Mouse (Mus musculus) large intestine, adult 2 months (tissue): ENCODE results near the gene Rpl37a. TPM values are rescaled to one million over a fixed set of nuclear protein-coding genes. Genes with fewer than 3 reads are reported as not detected.

Source experiments
- DNase-seq: peaks from one replicate; pipeline ENCODE4 v3.0.0-alpha.2; 2012; ENCODE audit warnings: low read depth, low spot score
- WGBS: fragments of 180-500 bp; shearing (Covaris S2); methylation state at CpG from one replicate; pipeline ENCODE4 v1.1.7; 2018; 5-methylcytosine and 5-hydroxymethylcytosine counted together
- polyA plus RNA-seq: library from polyadenylated mRNA; depleted of rRNA; stranded (reverse); fragments of >200 nt; gene quantifications from 2 replicates; pipeline ENCODE4 v1.2.3, GENCODE M21; 2012; rRNA removed

The Rpl37a gene
- 768 and 778 TPM in 2 replicates for polyA plus RNA-seq

- WGBS, result 3% methylated on average over 68 of the region's 68 CpGs
- peak; percentile 89 for DNase-seq
Measured at GRCm38 (mm10) chr1:72710753-72711653, at the start of gene Rpl37a. Gene Rpl37a (plus strand): TSS chr1:72711290.

GRCm38 (mm10) chr1:72673070-72673469, 38.0 kb upstream of the Rpl37a start:
- WGBS, result 48% methylated on average over 3 of the region's 3 CpGs
- no peak for DNase-seq

- WGBS, result 50% methylated on average over 3 of the region's 3 CpGs
- no peak for DNase-seq
Measured at GRCm38 (mm10) chr1:72696256-72696655, 14.8 kb upstream of the Rpl37a start.

DNA sequence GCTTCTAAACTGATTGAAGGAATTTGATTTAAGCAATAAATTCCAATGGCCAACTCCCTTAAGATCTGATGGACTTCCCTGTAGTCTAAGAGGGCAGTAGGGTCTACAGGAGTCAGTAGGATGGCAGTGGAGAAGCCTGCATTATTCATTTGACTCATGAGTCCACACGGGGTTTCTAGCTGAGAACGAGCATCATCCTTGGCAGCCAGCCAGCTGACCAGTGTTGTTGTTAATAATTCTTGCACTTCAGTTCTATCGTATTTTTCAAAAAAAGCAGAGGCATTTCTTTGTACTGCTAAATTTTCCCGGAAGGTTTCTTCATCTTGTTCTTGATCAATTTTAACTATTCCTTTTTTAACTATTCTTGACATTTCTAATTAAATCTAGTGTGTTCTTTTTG, 12.4 kb upstream of the Rpl37a start:
- DNase-seq, result no peak
- WGBS, result 42% methylated on average over 4 of the region's 4 CpGs

DNA sequence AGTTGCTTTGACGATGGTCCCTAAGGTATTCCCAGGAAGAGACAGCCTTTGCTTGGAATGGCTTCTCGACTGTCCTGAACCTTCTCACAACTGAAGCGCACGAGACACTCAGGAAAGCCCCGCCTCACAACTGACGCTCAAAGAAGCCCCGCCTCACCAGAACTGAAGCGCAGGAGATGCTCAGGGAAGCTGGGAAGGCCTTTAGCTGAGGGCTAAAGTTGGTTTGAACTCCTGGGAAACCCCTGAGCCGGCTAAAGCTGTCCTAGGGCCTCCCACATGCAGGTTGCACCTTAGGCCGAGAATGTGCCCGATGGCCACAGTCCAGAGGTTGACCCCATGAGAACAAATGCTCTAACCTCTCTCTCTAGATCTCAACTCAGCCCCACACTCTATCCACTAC, 10.6 kb upstream of the Rpl37a start, which contains the start of gene Ankar:
TSS of gene Ankar (minus strand) at position 101 of the 400 bp plus-strand sequence.
- WGBS, result 80% methylated on average over 11 of the region's 11 CpGs
- DNase-seq, result no peak

- WGBS, result 41% methylated on average over 4 of the region's 4 CpGs
- DNase-seq, result no peak
Measured at GRCm38 (mm10) chr1:72707525-72707924, 3.6 kb upstream of the Rpl37a start.

DNA sequence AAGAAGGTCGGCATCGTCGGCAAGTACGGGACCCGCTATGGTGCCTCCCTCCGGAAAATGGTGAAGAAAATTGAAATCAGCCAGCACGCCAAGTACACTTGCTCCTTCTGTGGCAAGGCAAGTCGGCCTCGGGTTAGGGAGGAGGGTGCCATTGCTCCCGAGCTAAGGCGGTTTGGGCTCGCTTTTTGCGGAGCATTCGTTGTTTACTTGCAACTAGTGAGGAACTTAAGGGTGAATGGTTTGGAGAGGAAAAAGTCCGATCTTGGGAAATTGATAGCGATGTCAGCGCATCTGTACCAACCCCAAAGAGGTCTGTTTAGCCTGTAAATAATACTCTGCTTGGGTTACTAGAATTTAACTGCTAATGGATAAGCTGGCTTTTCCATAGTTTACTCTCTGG, 594 bp downstream of the Rpl37a start:
- DNase-seq, result no peak
- WGBS, result under 1% methylated on average over 17 of the region's 17 CpGs

DNA sequence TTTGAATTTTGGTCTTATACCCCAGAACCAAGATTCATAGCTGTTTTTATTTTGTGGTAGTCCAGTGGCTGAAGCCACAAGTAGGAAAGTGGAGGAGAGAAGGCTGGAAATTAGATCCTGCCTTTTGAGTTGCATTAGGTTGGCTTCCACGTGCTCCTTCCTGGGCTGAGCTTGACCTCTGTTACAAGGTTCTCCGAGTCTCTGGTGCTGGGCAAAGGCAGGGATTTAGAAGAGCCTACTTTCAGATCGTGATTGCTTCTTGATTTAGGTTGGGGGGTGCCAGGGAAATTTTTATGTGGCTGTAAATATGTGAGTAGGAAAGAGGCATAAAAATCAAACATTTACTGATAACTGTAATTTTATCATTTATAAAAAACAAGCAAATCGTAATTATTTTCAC, 3.5 kb downstream of the Rpl37a start:
- WGBS, result 59% methylated on average over 4 of the region's 4 CpGs
- no peak for DNase-seq

GRCm38 (mm10) chr1:72715065-72715464, 4.0 kb downstream of the Rpl37a start:
- no peak for DNase-seq
- 95% methylated on average over 1 of the region's 1 CpGs for WGBS

GRCm38 (mm10) chr1:72715593-72716361, 4.7 kb downstream of the Rpl37a start:
- WGBS, result 74% methylated on average over 3 of the region's 3 CpGs
- DNase-seq, result no peak

DNA sequence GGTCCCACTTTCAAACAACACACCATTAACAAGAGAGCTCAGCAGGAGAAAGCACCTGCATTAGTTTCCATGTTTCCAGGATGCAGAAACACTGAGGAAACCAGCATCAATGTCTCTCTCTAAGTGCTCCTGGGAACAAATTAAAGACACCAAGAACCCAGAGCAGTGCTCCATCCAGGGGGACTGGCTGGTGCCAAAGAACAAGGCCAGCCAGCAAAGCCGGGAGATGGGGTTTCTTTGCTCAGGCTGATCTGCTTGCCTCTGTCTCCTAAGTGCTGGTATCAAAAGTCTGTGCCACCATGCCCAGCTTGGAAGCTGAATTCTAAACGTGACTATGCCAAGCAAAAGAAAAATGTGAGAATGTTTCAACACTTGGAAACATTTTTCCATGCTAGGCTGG, 5.3 kb downstream of the Rpl37a start:
- DNase-seq, result no peak
- 60% methylated on average over 2 of the region's 2 CpGs for WGBS

DNA sequence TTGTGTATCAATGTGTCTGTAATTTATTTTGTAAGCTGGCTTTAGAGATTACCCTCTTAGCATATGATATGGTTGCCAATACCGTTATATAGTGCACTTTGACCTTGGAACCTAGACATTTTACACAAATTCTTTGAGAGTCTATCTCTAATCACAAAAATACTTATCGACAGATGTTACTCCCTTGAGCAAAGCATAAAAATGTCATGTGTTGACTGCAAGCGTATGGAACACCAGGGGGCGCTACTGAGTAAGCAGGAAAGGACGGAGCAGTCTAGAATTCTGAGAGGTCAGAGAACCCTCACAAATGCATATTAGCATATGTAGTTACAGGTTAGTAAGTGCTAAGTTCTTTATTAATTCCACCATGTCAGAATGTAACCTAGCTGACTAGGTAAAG, 5.8 kb downstream of the Rpl37a start:
- DNase-seq, result peak; percentile 36
- 2% methylated on average over 5 of the region's 5 CpGs for WGBS

DNA sequence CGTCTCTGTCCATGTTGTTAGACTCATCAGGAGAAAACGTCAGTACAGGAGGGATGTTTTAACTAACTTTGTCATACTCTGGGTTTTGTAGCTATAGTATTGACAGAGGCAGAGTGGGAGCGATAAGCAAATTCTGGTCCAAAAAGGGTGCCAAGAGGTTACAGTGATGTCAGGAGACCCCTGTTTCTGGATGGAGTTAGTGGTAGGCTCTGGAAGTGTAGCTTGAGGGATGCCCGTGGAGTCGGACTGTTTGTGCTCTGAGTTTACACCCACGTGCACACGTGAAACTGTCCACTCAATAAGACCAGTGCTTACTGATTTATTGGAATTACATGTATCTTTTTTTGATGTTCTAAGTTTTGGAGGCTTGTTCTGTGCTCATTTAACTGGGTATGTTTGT, 6.5 kb downstream of the Rpl37a start:
- 82% methylated on average over 7 of the region's 7 CpGs for WGBS
- DNase-seq, result no peak

DNA sequence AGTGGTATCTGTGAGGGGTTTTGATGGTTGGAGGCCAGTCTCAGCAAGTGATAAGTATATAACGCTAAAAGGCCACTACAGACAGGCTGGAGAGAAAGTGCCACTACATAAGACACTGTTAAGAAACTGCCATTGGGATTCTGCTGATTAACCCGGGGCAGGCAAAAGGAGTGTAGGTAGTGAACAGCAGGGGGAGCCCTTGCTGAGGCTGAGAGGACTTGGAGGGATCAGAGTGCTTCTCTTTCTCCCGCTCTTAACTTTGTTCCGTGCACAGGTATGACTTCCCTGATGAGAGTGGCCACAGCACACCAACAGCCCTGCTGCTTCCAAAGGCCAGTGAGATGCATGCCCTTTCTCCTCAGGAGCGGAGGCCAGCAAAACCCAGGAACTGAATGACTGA, 7.8 kb downstream of the Rpl37a start:
- WGBS, result 26% methylated on average over 5 of the region's 5 CpGs
- peak; percentile 32 for DNase-seq

DNA sequence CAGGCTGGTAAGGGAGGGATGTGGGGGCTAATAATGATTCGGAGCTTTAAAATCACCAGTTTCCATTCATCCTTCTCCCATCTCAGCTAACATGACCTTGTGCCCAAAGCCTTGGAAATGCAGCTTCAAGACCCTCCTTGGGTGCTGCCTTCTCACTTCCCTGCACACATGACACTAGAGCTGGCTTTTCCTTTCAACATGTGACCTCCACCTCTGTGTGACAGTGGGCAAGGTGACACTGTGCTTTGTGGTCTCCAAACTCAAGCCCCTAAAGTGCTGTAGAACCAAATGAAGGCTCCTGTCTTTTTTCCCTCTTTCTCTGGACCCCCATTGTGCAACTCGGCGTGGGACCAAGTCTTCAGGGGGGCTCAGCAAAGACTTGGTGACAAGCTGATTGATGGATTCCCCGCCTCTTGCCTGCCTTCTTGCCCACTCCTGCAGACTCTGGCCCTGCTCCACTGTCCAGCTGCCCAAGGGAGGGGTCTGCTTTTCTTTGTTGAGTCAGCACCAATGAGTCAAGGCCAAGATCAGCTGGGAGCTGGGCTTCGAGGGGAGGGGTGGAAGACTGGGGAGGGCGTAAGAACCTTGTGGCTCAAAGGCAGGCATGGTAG, 9.1 kb downstream of the Rpl37a start:
- WGBS, result 81% methylated on average over 6 of the region's 6 CpGs
- DNase-seq, result no peak

DNA sequence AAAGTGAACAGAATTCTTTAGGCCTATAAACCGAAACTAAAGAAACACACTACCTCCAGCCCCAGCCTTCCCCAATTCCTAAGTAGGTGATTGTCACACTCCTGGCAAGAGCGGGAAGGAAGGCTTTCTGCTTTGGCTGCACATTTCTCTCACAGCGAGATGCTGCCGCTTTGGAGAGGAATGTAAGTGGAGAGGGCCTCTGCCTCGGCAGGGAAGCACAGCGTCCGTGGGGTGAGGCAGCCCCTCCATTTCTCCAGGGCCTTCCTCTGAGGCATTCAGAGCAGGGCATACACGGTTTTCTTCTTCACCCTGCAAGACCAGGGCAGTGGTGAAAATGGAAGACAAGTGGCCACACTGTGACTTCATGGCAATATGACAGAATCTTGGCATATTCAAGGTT, 11.6 kb downstream of the Rpl37a start:
- 56% methylated on average over 8 of the region's 8 CpGs for WGBS
- DNase-seq, result no peak

GRCm38 (mm10) chr1:72724354-72724753, 13.3 kb downstream of the Rpl37a start:
- 72% methylated on average over 2 of the region's 2 CpGs for WGBS

GRCm38 (mm10) chr1:72725941-72726340, 14.9 kb downstream of the Rpl37a start:
- WGBS, result 86% methylated on average over 13 of the region's 13 CpGs
- no peak for DNase-seq

More at GRCm38 (mm10) chr1:72724354-72724753, 13.3 kb downstream of the Rpl37a start:
- no peak for DNase-seq

GRCm38 (mm10) chr1:72728781-72729180, 17.7 kb downstream of the Rpl37a start:
- WGBS, result 40% methylated on average over 4 of the region's 4 CpGs
- DNase-seq, result no peak

- WGBS, result 76% methylated on average over 10 of the region's 10 CpGs
- DNase-seq, result no peak
Measured at GRCm38 (mm10) chr1:72730126-72730525, 19.0 kb downstream of the Rpl37a start.
